Mouse (Mus musculus): ENCODE results near the gene Eipr1.

DNA sequence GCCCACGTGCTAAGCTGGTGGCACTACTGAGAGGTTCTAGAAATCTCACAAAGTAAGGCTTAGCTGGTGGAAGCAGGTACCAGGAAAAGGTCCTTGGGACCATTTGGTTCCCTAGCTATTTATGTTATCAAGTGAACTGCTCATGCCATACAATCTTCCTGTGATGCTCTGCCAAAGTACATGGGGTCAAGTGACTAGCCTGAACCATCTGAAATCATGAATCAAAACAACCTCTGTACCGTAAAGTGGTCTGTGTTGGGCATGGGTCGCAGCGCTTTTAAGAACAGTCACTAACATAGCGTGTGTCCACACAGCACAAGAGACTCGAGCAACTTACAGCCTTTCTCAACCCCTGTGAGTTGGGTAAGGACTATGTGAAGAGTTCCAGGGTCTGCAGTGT is 46.4 kb upstream of the Eipr1 start:
- TF ChIP-seq POLR2A (IDR thresholded peaks at IDR 0.05; ENCODE audit: extremely low read depth, insufficient read depth, low read length) (no peak), CTCF (IDR thresholded peaks at IDR 0.05; ENCODE audit: low read depth, low read length) (no peak)

Data from liver, adult 2 months (tissue).